Mouse (Mus musculus): ENCODE data around the gene Ttc23. TPM values are rescaled to one million over a fixed set of nuclear protein-coding genes. Genes with fewer than 3 reads are reported as not detected.
A peak's percentile ranks its signal among the peaks of the same experiment; 100 is the strongest.

Ttc23 gene
- polyA plus RNA-seq, 1 experiment from 2014 or later, result 27.5 TPM

GRCm38 (mm10) chr7:67634210-67634609 is 13.0 kb upstream of the Ttc23 start:
- Histone ChIP-seq H3K9me3 (ENCODE audit: control insufficient read depth, low read length) (no peaks in the 10 kb centered on the region), H3K4me2 (ENCODE audit: low read length) (no peak overlapping the region), H3K27ac (ENCODE audit: low read depth) (no peak overlapping the region), H3K9ac (ENCODE audit: low read length) (no peak overlapping the region), H3K27me3 (replicated peaks; ENCODE audit: control insufficient read depth, insufficient read depth, low read length) (no peaks in the 10 kb centered on the region), H3K36me3 (ENCODE audit: control insufficient read depth, insufficient read depth, low read length) (no peaks in the 10 kb centered on the region), H3K4me1 (replicated peaks; ENCODE audit: control insufficient read depth, insufficient read depth, low read length) (no peaks in the 10 kb centered on the region), H3K4me3 (ENCODE audit: low read depth, low read length) (no peak overlapping the region)
- DNase-seq (ENCODE audit: low spot score) (no peak), ATAC-seq (replicated peaks; ENCODE audit: low FRiP score, low TSS enrichment, low read depth) (no peak)
- WGBS, result 89% methylated on average over 3 of the region's 3 CpGs

GRCm38 (mm10) chr7:67636161-67636560 is 11.0 kb upstream of the Ttc23 start:
- H3K4me3 ChIP-seq (ENCODE audit: low read depth, low read length), result no peak overlapping the region
- no peak overlapping the region for H3K27ac ChIP-seq (ENCODE audit: low read depth)
- no peak for DNase-seq (ENCODE audit: low spot score)
- no peak for ATAC-seq (replicated peaks; ENCODE audit: low FRiP score, low TSS enrichment, low read depth)
- 68% methylated on average over 2 of the region's 2 CpGs for whole genome bisulfite sequencing
- H3K36me3 ChIP-seq (ENCODE audit: control insufficient read depth, insufficient read depth, low read length), result no peaks in the 10 kb centered on the region; the same call in 1 of the 2 replicates
- H3K27me3 ChIP-seq (replicated peaks; ENCODE audit: control insufficient read depth, insufficient read depth, low read length), result no peaks in the 10 kb centered on the region
- no peaks in the 10 kb centered on the region for H3K4me1 ChIP-seq (replicated peaks; ENCODE audit: control insufficient read depth, insufficient read depth, low read length)
- H3K9me3 ChIP-seq (ENCODE audit: control insufficient read depth, low read length), result no peaks in the 10 kb centered on the region
- H3K9ac ChIP-seq (ENCODE audit: low read length), result no peak overlapping the region
- no peak overlapping the region for H3K4me2 ChIP-seq (ENCODE audit: low read length)

GRCm38 (mm10) chr7:67639006-67639405 is 8.2 kb upstream of the Ttc23 start:
- no peak for ATAC-seq (replicated peaks; ENCODE audit: low FRiP score, low TSS enrichment, low read depth)
- no peaks in the 10 kb centered on the region for H3K9me3 ChIP-seq (ENCODE audit: control insufficient read depth, low read length)
- no peak overlapping the region for H3K4me3 ChIP-seq (ENCODE audit: low read depth, low read length)

GRCm38 (mm10) chr7:67642955-67643354 is 4.3 kb upstream of the Ttc23 start:
- no peak overlapping the region for H3K9ac ChIP-seq (ENCODE audit: low read length)
- ATAC-seq (replicated peaks; ENCODE audit: low FRiP score, low TSS enrichment, low read depth), result no peak

More at GRCm38 (mm10) chr7:67639006-67639405, 8.2 kb upstream of the Ttc23 start:
- Histone ChIP-seq H3K27ac (ENCODE audit: low read depth) (no peak overlapping the region), H3K36me3 (ENCODE audit: control insufficient read depth, insufficient read depth, low read length) (no peaks in the 10 kb centered on the region; the same call in 1 of the 2 replicates), H3K27me3 (replicated peaks; ENCODE audit: control insufficient read depth, insufficient read depth, low read length) (no peaks in the 10 kb centered on the region), H3K4me1 (replicated peaks; ENCODE audit: control insufficient read depth, insufficient read depth, low read length) (no peaks in the 10 kb centered on the region), H3K9ac (ENCODE audit: low read length) (no peak overlapping the region), H3K4me2 (ENCODE audit: low read length) (no peak overlapping the region)
- DNase-seq (ENCODE audit: low spot score), result no peak
- 85% methylated on average over 3 of the region's 3 CpGs for WGBS

GRCm38 (mm10) chr7:67644291-67644690 is 2.9 kb upstream of the Ttc23 start:
- peaks cover 15% of the 10 kb centered on the region for H3K4me1 ChIP-seq (replicated peaks; ENCODE audit: control insufficient read depth, insufficient read depth, low read length)
- ATAC-seq (replicated peaks; ENCODE audit: low FRiP score, low TSS enrichment, low read depth), result no peak
- no peaks in the 10 kb centered on the region for H3K27me3 ChIP-seq (replicated peaks; ENCODE audit: control insufficient read depth, insufficient read depth, low read length)
- H3K9ac ChIP-seq (ENCODE audit: low read length), result peak overlapping the region; percentile 60
- H3K4me3 ChIP-seq (ENCODE audit: low read depth, low read length), result peak overlapping the region; percentile 97
- no peaks in the 10 kb centered on the region; the same call in 1 of the 2 replicates for H3K36me3 ChIP-seq (ENCODE audit: control insufficient read depth, insufficient read depth, low read length)
- WGBS, result 40% methylated on average over 8 of the region's 8 CpGs
- no peak overlapping the region for H3K27ac ChIP-seq (ENCODE audit: low read depth)
- H3K9me3 ChIP-seq (ENCODE audit: control insufficient read depth, low read length), result no peaks in the 10 kb centered on the region
- DNase-seq (ENCODE audit: low spot score), result no peak
- H3K4me2 ChIP-seq (ENCODE audit: low read length), result peak overlapping the region; percentile 56

More at GRCm38 (mm10) chr7:67642955-67643354, 4.3 kb upstream of the Ttc23 start:
- Histone ChIP-seq H3K9me3 (ENCODE audit: control insufficient read depth, low read length) (no peaks in the 10 kb centered on the region), H3K27me3 (replicated peaks; ENCODE audit: control insufficient read depth, insufficient read depth, low read length) (no peaks in the 10 kb centered on the region), H3K4me1 (replicated peaks; ENCODE audit: control insufficient read depth, insufficient read depth, low read length) (peaks cover 5% of the 10 kb centered on the region; the same call in 1 of the 2 replicates), H3K4me3 (ENCODE audit: low read depth, low read length) (no peak overlapping the region), H3K27ac (ENCODE audit: low read depth) (no peak overlapping the region), H3K4me2 (ENCODE audit: low read length) (no peak overlapping the region), H3K36me3 (ENCODE audit: control insufficient read depth, insufficient read depth, low read length) (no peaks in the 10 kb centered on the region; the same call in 1 of the 2 replicates)
- WGBS, result 87% methylated on average over 9 of the region's 9 CpGs
- DNase-seq (ENCODE audit: low spot score), result no peak

- Histone ChIP-seq H3K4me1 (replicated peaks; ENCODE audit: control insufficient read depth, insufficient read depth, low read length) (peaks cover 20% of the 10 kb centered on the region), H3K4me3 (ENCODE audit: low read depth, low read length) (peak within 1 kb of the TSS; percentile 97), H3K9me3 (ENCODE audit: control insufficient read depth, low read length) (no peaks in the 10 kb centered on the region), H3K9ac (ENCODE audit: low read length) (peak within 1 kb of the TSS; percentile 90), H3K36me3 (ENCODE audit: control insufficient read depth, insufficient read depth, low read length) (no peaks in the 10 kb centered on the region; the same call in 1 of the 2 replicates), H3K27me3 (replicated peaks; ENCODE audit: control insufficient read depth, insufficient read depth, low read length) (no peaks in the 10 kb centered on the region), H3K4me2 (ENCODE audit: low read length) (peak within 1 kb of the TSS; percentile 59), H3K27ac (ENCODE audit: low read depth) (peak within 1 kb of the TSS; percentile 76)
- peak; percentile 99 for DNase-seq (ENCODE audit: low spot score)
- under 1% methylated on average over 55 of the region's 55 CpGs for WGBS
- peak; percentile 99 for ATAC-seq (replicated peaks; ENCODE audit: low FRiP score, low TSS enrichment, low read depth)
These were observed 2.2 kb upstream of the Ttc23 start, which contains the start of gene Lrrc28 for GRCm38 (mm10) chr7:67644833-67645680. Gene Lrrc28, minus strand, starts transcription at chr7:67645268.

- DNase-seq (ENCODE audit: low spot score), result no peak
- peaks cover 23% of the 10 kb centered on the region for H3K4me1 ChIP-seq (replicated peaks; ENCODE audit: control insufficient read depth, insufficient read depth, low read length)
- no peaks in the 10 kb centered on the region; the same call in 1 of the 2 replicates for H3K36me3 ChIP-seq (ENCODE audit: control insufficient read depth, insufficient read depth, low read length)
- peak; percentile 12; the same call in 1 of the 2 replicates for ATAC-seq (replicated peaks; ENCODE audit: low FRiP score, low TSS enrichment, low read depth)
- no peaks in the 10 kb centered on the region for H3K9me3 ChIP-seq (ENCODE audit: control insufficient read depth, low read length)
- H3K9ac ChIP-seq (ENCODE audit: low read length), result peak overlapping the region; percentile 90
- peak overlapping the region; percentile 59 for H3K4me2 ChIP-seq (ENCODE audit: low read length)
- H3K27ac ChIP-seq (ENCODE audit: low read depth), result peak overlapping the region; percentile 76
- WGBS, result under 1% methylated on average over 15 of the region's 15 CpGs
- no peaks in the 10 kb centered on the region for H3K27me3 ChIP-seq (replicated peaks; ENCODE audit: control insufficient read depth, insufficient read depth, low read length)
- peak overlapping the region; percentile 97 for H3K4me3 ChIP-seq (ENCODE audit: low read depth, low read length)
These were observed 1.6 kb upstream of the Ttc23 start for GRCm38 (mm10) chr7:67645681-67646014.

GRCm38 (mm10) chr7:67646131-67646530 is 1.1 kb upstream of the Ttc23 start:
- ATAC-seq (replicated peaks; ENCODE audit: low FRiP score, low TSS enrichment, low read depth) (no peak), DNase-seq (ENCODE audit: low spot score) (no peak)
- Histone ChIP-seq H3K9ac (ENCODE audit: low read length) (peak overlapping the region; percentile 90), H3K4me2 (ENCODE audit: low read length) (peak overlapping the region; percentile 59), H3K9me3 (ENCODE audit: control insufficient read depth, low read length) (no peaks in the 10 kb centered on the region), H3K27me3 (replicated peaks; ENCODE audit: control insufficient read depth, insufficient read depth, low read length) (no peaks in the 10 kb centered on the region), H3K36me3 (ENCODE audit: control insufficient read depth, insufficient read depth, low read length) (no peaks in the 10 kb centered on the region), H3K27ac (ENCODE audit: low read depth) (peak overlapping the region; percentile 76), H3K4me1 (replicated peaks; ENCODE audit: control insufficient read depth, insufficient read depth, low read length) (peaks cover 25% of the 10 kb centered on the region), H3K4me3 (ENCODE audit: low read depth, low read length) (peak overlapping the region; percentile 97)
- WGBS, result 7% methylated on average over 6 of the region's 6 CpGs

All from intestine, embryonic 14.5 days (tissue).